Mouse (Mus musculus): Measurements from ENCODE around the gene Hrh1.
"Not testable (repeated sequence)": the region's sequence is repeated elsewhere in the genome, so short reads cannot be mapped to it uniquely, and the experiment has no call there.

The Hrh1 gene

DNA sequence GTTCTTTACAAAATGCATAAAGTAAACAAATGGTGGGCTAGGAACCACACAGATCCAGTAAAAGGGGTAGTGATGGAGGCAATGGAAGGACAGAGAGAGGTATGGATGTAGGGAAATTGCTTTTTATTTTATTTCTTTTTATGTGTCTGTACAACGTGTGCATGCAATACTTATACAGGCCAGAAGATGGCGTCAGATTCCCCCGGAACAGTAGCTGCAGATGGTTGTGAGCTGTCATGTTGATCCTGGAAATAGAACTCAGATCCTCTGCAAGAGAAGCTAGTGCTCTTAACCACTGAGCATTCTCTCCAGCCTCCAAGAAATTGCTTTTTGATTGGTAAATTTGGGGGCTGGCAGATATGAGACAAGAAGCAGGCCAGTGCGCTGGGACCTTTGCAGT is 65.0 kb downstream of the Hrh1 start:
- DNase-seq (ENCODE audit: low spot score): peak; percentile 59

GRCm38 (mm10) chr6:114473541-114473940 is 75.8 kb downstream of the Hrh1 start:
- DNase-seq (ENCODE audit: low spot score): no peak

GRCm38 (mm10) chr6:114474059-114474458 is 76.3 kb downstream of the Hrh1 start:
- DNase-seq (ENCODE audit: low spot score): no peak

GRCm38 (mm10) chr6:114474911-114475310 is 77.2 kb downstream of the Hrh1 start:
- DNase-seq (ENCODE audit: low spot score): no peak

DNA sequence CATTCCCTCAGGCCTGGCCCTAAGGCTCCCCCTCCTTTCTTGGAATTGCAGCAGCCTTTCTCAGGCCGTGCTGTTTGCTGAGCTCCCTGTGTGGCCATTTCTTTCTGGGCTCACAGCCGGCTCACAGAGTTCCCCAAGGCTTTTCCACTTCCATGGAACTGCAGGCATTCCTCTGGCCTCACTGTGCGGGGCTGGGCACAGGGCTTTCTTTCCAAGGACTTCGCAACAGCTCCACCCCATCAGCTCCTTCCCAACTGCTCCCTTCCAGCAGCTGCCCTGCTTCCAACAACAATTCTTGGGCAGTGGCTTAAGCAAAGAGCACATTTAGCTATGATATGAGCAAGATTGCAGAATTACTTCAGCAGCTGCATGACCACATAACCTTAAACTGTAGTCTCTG is 81.0 kb downstream of the Hrh1 start:
- DNase-seq (ENCODE audit: low spot score): no peak

DNA sequence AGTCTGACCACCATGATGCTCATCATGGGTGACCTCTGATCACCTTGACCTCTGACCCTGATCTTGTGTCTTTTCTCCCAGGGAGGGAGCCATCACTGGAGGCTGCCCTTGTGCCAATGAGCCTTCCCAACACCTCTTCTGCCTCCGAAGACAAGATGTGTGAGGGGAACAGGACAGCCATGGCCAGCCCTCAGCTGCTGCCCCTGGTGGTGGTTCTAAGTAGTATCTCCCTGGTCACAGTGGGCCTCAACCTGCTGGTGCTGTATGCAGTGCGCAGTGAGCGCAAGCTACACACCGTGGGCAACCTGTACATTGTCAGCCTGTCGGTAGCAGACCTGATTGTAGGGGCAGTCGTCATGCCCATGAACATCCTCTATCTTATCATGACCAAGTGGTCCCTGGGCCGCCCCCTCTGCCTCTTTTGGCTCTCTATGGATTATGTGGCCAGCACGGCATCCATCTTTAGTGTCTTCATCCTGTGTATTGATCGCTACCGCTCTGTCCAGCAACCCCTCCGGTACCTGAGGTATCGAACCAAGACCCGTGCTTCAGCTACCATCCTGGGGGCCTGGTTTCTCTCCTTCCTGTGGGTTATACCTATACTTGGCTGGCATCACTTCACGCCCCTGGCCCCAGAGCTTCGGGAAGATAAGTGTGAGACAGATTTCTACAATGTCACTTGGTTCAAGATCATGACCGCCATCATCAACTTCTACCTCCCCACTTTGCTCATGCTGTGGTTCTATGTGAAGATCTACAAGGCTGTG is 82.1 kb downstream of the Hrh1 start:
- no peak for DNase-seq (ENCODE audit: low spot score)

- no peak for DNase-seq (ENCODE audit: low spot score)
Measured at GRCm38 (mm10) chr6:114489371-114489770, 91.6 kb downstream of the Hrh1 start.

DNA sequence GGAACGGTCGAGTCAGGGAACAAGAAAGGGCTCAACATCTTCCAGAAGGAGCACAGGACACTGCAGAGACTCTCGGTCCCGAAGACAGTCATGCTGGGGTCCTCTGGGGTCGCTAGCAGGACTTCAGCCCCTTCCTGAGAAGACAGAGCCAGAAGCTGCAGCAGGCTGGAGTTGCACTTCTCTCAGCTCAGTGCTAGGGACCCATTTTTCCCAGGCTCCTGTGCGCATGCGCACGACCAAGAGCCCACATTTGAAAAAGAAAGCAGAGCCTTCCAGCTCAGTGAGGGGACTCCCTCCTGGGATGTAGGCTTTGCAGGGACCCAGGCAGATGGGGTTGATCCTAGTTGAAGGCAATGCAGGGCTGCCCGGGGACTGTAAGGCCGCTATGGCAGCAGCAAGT is 94.9 kb downstream of the Hrh1 start:
- not testable (repeated sequence) for DNase-seq (ENCODE audit: low spot score)

DNA sequence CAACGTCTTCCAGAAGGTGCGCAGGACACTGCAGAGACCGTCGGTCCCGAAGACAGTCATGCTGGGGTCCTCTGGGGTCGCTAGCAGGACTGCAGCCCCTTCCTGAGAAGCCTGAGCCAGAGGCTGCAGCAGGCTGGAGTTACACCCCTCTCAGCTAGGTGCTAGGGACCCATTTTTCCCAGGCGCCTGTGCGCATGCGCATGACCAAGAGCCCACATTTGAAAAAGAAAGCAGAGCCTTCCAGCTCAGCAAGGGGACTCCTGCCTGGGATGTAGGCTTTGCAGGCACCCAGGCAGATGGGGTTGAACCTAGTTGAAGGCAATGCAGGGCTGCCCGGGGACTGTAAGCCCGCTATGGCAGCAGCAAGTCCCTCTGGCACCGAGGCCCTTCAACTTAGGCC is 97.3 kb downstream of the Hrh1 start:
- DNase-seq (ENCODE audit: low spot score): not testable (repeated sequence)

- DNase-seq (ENCODE audit: low spot score): peak; percentile 6
Measured at GRCm38 (mm10) chr6:114514038-114514437, 116.3 kb downstream of the Hrh1 start.

DNA sequence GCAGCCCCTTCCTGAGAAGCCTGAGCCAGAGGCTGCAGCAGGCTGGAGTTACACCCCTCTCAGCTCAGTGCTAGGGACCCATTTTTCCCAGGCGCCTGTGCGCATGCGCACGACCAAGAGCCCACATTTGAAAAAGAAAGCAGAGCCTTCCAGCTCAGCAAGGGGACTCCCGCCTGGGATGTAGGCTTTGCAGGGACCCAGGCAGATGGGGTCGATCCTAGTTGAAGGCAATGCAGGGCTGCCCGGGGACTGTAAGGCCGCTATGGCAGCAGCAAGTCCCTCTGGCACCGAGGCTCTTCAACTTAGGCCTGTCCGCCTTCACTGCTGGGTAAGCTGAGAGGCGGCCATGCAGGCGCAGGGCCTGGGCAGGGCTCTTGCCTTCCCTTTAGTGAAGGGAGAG is 131.0 kb downstream of the Hrh1 start:
- DNase-seq (ENCODE audit: low spot score): not testable (repeated sequence)
